Mouse (Mus musculus) thymus, adult 2 months (tissue): ENCODE data around the gene Ddx21. TPM values are rescaled to one million over a fixed set of nuclear protein-coding genes. Genes with fewer than 3 reads are reported as not detected.

Experiments
- DNase-seq: peaks from one replicate; pipeline ENCODE4 v3.0.0; 2021
- H3K27ac ChIP-seq: fragments of 200-500 bp; 2 replicates; pipeline ENCODE4 v1.5.1; 2012; ENCODE audit warnings: low read length, control low read depth; ENCODE audit not compliant: control insufficient read depth, insufficient read depth
- H3K27me3 ChIP-seq: fragments of 200-500 bp; 2 replicates; pipeline ENCODE4 v1.6.1; 2012; ENCODE audit warnings: mild to moderate bottlenecking, low read length, moderate library complexity, mixed read lengths; ENCODE audit not compliant: control insufficient read depth, insufficient read depth
- H3K36me3 ChIP-seq: fragments of 200-500 bp; 2 replicates; pipeline ENCODE4 v1.6.1; 2012; ENCODE audit warnings: mild to moderate bottlenecking, low read length, moderate library complexity; ENCODE audit not compliant: control insufficient read depth, insufficient read depth
- H3K4me1 ChIP-seq: fragments of 200-500 bp; replicated peaks from 2 replicates; pipeline ENCODE4 v1.6.1; 2012; ENCODE audit warnings: low read length; ENCODE audit not compliant: control insufficient read depth, insufficient read depth
- H3K4me3 ChIP-seq: fragments of 200-500 bp; 2 replicates; pipeline ENCODE4 v1.5.1; 2012; ENCODE audit warnings: mild to moderate bottlenecking, low read length, control low read depth, moderate library complexity; ENCODE audit not compliant: control insufficient read depth, insufficient read depth
- CTCF ChIP-seq: fragments of 200-500 bp; IDR thresholded peaks from 2 replicates; pipeline ENCODE4 v1.5.1; 2012; ENCODE audit warnings: mild to moderate bottlenecking, control low read depth, low read length, moderate library complexity, borderline replicate concordance; ENCODE audit not compliant: control insufficient read depth, poor library complexity, insufficient read depth; ENCODE audit errors: extremely low read depth
- POLR2A ChIP-seq: fragments of 200-500 bp; IDR thresholded peaks from 2 replicates; pipeline ENCODE4 v1.6.1; 2012; ENCODE audit warnings: mild to moderate bottlenecking, low read length, control low read depth, moderate library complexity; ENCODE audit not compliant: control insufficient read depth, poor library complexity, insufficient read depth; ENCODE audit errors: extremely low read depth
- WGBS: fragments of 180-500 bp; shearing (Covaris S2); methylation state at CpG from one replicate; pipeline ENCODE4 v1.1.7; 2018; 5-methylcytosine and 5-hydroxymethylcytosine counted together
- polyA plus RNA-seq: library from polyadenylated mRNA; depleted of rRNA; stranded (reverse); fragments of >200 nt; gene quantifications from 2 replicates; pipeline ENCODE4 v1.2.3, GENCODE M21; 2012; rRNA removed

Ddx21 gene
- polyA plus RNA-seq, result 19.4 and 22.7 TPM in 2 replicates

DNA sequence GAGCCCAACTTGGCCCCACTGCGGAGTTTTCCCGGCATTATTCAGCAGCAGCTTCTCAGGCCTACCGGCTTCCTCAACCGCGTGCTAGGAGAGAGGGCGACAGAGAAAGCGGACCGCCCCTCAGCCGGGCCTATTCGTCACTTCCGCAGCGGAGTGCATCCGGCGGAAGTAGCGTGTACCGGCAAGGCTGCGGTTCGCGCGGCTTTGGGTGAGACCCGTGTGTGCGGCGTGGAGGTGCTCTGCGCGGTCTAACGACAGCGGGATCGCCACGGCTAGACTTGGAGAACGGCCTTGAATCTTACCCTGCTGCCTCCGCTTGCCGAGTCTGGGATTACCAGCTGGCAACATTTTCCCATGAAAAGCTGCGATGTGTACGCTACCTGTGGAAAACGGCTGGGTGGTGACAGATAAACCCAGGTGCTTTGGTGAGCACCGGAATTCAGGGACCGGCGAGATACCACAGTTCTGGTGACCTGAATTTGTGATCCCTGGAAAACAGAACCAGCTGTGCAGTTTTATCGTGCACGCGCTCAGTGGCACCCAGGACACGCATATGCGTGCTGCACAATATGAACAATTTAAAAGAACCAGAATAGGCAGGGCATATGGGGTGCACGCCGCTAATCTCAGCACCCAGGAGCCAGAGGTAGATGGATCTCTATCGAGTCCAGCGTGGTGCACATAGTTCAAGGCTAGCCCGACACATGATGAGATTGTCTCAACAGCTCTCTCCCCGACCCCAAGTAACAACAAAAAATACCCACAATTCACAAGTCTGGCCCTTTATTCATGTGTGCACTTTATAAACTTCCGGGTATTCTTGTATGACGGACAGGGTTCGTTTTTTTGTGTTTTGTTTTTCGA is at the start of gene Ddx21:
Gene Ddx21, minus strand, starts transcription at position 105 of the 864 bp plus-strand sequence.
- Histone ChIP-seq H3K36me3 (peaks cover 10% of the 10 kb centered on the region), H3K27me3 (no peaks in the 10 kb centered on the region), H3K4me3 (peak within 1 kb of the TSS; percentile 84), H3K4me1 (peaks cover 11% of the 10 kb centered on the region), H3K27ac (peak within 1 kb of the TSS; percentile 40)
- TF ChIP-seq CTCF, result no peak; the same call in none of the 2 replicates
- peak; percentile 83; the same call in 1 of the 2 replicates for TF ChIP-seq POLR2A
- 2% methylated on average over 53 of the region's 53 CpGs for WGBS
- peak; percentile 90 for DNase-seq

DNA sequence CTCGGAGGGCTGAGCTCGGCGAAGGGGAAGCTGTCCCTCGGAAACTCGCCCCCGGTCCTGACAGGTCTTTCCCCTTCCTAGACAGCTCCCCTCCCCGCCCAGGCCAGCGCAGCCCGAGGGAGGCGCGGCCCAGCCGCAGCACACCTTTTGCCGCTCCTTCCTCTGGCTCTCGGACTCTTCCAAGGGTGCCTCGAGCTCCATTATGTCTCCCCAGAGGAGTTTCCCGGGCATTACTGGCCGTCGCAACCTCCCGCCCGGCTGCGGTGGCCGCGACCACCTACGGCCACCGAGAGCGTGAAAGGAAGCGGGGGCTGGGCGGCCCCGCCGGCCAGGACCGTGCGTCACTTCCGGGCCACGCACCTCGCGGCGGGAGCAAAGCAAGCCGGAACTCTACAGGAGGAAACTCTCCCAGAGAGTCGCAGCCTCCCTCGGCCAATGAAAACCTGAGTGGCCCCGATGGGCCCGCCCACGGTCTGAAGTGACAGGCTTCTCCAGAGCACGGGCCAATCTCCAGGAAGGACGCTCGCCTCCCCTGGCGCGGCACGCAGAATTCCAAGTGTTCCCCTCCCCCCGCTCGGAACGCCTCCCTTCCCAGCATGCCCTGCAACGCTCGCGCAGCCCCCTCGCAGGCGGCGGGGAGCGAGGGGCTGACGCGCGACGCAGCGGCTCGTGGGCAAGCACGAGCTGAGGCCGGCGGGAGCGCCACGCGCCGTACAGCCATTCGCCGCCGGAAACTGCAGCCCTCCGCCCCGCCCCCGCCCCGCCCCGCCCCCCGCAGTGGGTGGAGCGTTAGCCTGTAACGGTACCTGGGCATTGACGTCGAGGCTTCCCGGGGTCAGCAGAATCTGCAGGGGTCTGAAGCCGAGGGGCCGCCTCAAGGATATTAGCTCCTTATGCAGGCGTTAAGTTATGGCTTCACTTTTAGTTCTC is 49.1 kb upstream of the Ddx21 start, which contains the start of gene Ddx50:
Gene Ddx50, minus strand, starts transcription at position 338 of the 930 bp plus-strand sequence.
- Histone ChIP-seq H3K27ac (peak within 1 kb of the TSS; percentile 89), H3K36me3 (peaks cover 9% of the 10 kb centered on the region), H3K27me3 (no peaks in the 10 kb centered on the region), H3K4me3 (peak within 1 kb of the TSS; percentile 83), H3K4me1 (0 out of 2 replicates have a peak, but pooled peaks cover 2% of the 10 kb centered on the region)
- under 1% methylated on average over 88 of the region's 89 CpGs for WGBS
- TF ChIP-seq CTCF (peak; percentile 67; the same call in 1 of the 2 replicates), POLR2A (peak; percentile 68)
- peak; percentile 98 for DNase-seq

GRCm38 (mm10) chr10:62650358-62650782 is 48.3 kb upstream of the Ddx21 start:
- Histone ChIP-seq H3K27ac (peak overlapping the region; percentile 42; the same call in 1 of the 2 replicates), H3K36me3 (peaks cover 13% of the 10 kb centered on the region), H3K4me1 (0 out of 2 replicates have a peak, but pooled peaks cover 2% of the 10 kb centered on the region), H3K27me3 (no peaks in the 10 kb centered on the region), H3K4me3 (peak overlapping the region; percentile 83)
- no peak for DNase-seq
- TF ChIP-seq POLR2A (no peak), CTCF (no peak)
- under 1% methylated on average over 17 of the region's 17 CpGs for WGBS

DNA sequence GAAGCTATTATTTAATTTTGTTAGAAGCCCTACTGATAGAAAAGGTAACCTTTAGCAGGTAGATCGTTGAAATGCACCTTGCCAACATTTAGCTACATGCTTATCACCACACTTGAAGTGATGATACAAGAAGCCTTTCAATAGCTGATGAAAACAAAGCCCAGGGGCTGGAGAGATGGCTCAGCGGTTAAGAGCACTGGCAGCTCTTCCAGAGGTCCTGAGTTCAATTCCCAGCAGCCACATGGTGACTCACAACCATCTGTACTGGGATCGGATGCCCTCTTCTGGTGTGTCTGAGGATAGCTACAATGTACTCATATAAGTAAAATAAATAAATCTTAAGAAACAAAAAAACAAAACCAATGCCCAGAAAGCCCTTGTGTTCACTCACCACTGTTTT is 2.1 kb upstream of the Ddx21 start:
- Histone ChIP-seq H3K27me3 (no peaks in the 10 kb centered on the region), H3K4me3 (no peak overlapping the region), H3K27ac (no peak overlapping the region), H3K36me3 (no peaks in the 10 kb centered on the region), H3K4me1 (peaks cover 11% of the 10 kb centered on the region)
- 97% methylated on average over 3 of the region's 3 CpGs for WGBS
- DNase-seq, result no peak
- TF ChIP-seq POLR2A, result no peak
- no peak for TF ChIP-seq CTCF

DNA sequence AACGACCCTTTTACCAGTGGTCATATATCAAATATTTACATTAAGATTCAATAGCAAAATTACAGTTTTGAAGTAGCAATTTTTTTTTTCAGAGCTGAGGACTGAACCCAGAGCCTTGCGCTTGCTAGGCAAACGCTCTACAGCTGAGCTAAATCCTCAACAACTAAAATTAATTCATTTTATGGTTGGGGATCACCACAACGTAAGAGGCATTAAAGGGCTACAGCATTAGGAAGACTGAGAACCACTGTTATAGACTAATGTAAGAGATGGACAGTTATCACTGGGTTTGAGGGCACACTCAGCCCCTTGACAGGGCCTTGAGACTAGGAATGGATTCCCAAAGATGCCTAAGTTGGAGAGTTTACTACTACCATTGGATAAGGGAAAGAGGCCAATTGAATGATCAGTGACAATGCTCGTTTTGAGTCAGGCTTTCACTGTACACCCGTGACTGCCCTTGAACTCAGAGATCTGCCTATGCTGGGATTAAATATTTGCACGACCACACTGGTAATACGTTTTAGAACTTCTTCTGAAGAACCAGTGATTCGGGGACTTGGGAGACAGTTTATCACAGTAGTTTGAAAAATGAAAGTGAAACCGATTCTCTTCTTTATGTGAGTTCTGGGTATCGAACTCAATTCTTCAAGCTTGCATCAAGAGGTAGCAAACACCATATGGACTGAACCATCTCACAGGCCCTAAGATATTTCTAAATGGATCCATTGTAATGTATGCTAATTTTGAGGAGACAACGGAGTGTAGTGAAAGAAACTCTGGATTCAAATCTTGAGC is 1.4 kb upstream of the Ddx21 start:
- H3K4me3 ChIP-seq, result no peak overlapping the region
- peaks cover 11% of the 10 kb centered on the region for H3K4me1 ChIP-seq
- TF ChIP-seq POLR2A (no peak), CTCF (no peak)
- WGBS, result 74% methylated on average over 12 of the region's 12 CpGs
- no peaks in the 10 kb centered on the region for H3K27me3 ChIP-seq
- DNase-seq, result no peak
- H3K36me3 ChIP-seq, result peaks cover under 1% of the 10 kb centered on the region; the same call in 1 of the 2 replicates
- H3K27ac ChIP-seq, result no peak overlapping the region

DNA sequence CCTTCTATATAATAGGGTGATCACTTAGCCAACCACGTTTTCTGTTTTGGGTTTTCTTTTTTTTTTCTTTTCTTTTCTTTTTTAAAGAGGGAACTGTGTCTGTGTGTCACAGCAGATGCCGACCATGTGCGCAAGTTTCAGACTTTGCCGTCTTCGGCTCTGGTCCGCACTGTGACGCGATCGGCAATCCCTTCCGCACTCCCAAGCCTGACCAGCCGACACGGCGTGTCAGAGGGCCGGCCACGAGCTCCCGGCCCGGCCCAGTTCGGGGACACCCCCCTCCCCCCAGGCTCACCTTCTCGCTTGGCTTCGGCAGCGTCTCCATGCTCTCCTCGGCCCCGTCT is 276 bp downstream of the Ddx21 start:
- peaks cover 11% of the 10 kb centered on the region for H3K4me1 ChIP-seq
- H3K36me3 ChIP-seq, result peaks cover 12% of the 10 kb centered on the region
- no peaks in the 10 kb centered on the region for H3K27me3 ChIP-seq
- under 1% methylated on average over 23 of the region's 23 CpGs for WGBS
- no peak overlapping the region for H3K27ac ChIP-seq
- DNase-seq, result no peak
- H3K4me3 ChIP-seq, result peak overlapping the region; percentile 84
- TF ChIP-seq POLR2A, result no peak
- TF ChIP-seq CTCF, result no peak
